Mouse (Mus musculus): ENCODE data around the gene Ppp1r16b.

The Ppp1r16b gene

GRCm38 (mm10) chr2:158665098-158665497 is at the start of gene Ppp1r16b:
Ppp1r16b (plus strand) TSS chr2:158665398.
- DNase-seq = no peak

GRCm38 (mm10) chr2:158615702-158616101 is 49.5 kb upstream of the Ppp1r16b start:
- DNase-seq = no peak

GRCm38 (mm10) chr2:158616296-158616695 is 48.9 kb upstream of the Ppp1r16b start:
- no peak for DNase-seq

- DNase-seq = no peak
Observed at GRCm38 (mm10) chr2:158616790-158617189, 48.4 kb upstream of the Ppp1r16b start.

GRCm38 (mm10) chr2:158624718-158625222 is 40.4 kb upstream of the Ppp1r16b start, which contains the start of gene Actr5:
Actr5 (plus strand) TSS chr2:158624888.
- DNase-seq = peak; percentile 99

- no peak for DNase-seq
Observed at GRCm38 (mm10) chr2:158625231-158625630, 40.0 kb upstream of the Ppp1r16b start.

- DNase-seq = no peak
Observed at GRCm38 (mm10) chr2:158625697-158626096, 39.5 kb upstream of the Ppp1r16b start.

- no peak for DNase-seq
Observed at GRCm38 (mm10) chr2:158628858-158629257, 36.3 kb upstream of the Ppp1r16b start.

GRCm38 (mm10) chr2:158629414-158629813 is 35.8 kb upstream of the Ppp1r16b start:
- DNase-seq = no peak

- no peak for DNase-seq
Observed at GRCm38 (mm10) chr2:158631873-158632272, 33.3 kb upstream of the Ppp1r16b start.

- peak; percentile 91 for DNase-seq
Observed at GRCm38 (mm10) chr2:158641869-158642268, 23.3 kb upstream of the Ppp1r16b start.

GRCm38 (mm10) chr2:158642587-158642986 is 22.6 kb upstream of the Ppp1r16b start:
- peak; percentile 74 for DNase-seq

GRCm38 (mm10) chr2:158643791-158644190 is 21.4 kb upstream of the Ppp1r16b start:
- DNase-seq = no peak

- DNase-seq = no peak
Observed at GRCm38 (mm10) chr2:158651159-158651908, 13.9 kb upstream of the Ppp1r16b start.

- peak; percentile 93 for DNase-seq
Observed at GRCm38 (mm10) chr2:158652985-158653384, 12.2 kb upstream of the Ppp1r16b start.

GRCm38 (mm10) chr2:158654717-158655116 is 10.5 kb upstream of the Ppp1r16b start:
- peak; percentile 99 for DNase-seq

GRCm38 (mm10) chr2:158655806-158656205 is 9.4 kb upstream of the Ppp1r16b start:
- DNase-seq = no peak

- peak; percentile 96 for DNase-seq
Observed at GRCm38 (mm10) chr2:158658822-158659221, 6.4 kb upstream of the Ppp1r16b start.

- DNase-seq = no peak
Observed at GRCm38 (mm10) chr2:158659346-158659745, 5.9 kb upstream of the Ppp1r16b start.

GRCm38 (mm10) chr2:158666071-158666800 is 1.0 kb downstream of the Ppp1r16b start:
- peak; percentile 94 for DNase-seq

GRCm38 (mm10) chr2:158667022-158667670 is 1.9 kb downstream of the Ppp1r16b start:
- DNase-seq = peak; percentile 98

GRCm38 (mm10) chr2:158667671-158668432 is 2.7 kb downstream of the Ppp1r16b start:
- peak; percentile 95 for DNase-seq

Measured in heart, adult 11 months (tissue).